Mouse (Mus musculus): ENCODE data around the gene Them7. TPM values are rescaled to one million over a fixed set of nuclear protein-coding genes. Genes with fewer than 3 reads are reported as not detected.
A peak's percentile ranks its signal among the peaks of the same experiment; 100 is the strongest.

Them7 gene
- total RNA-seq (2014; rRNA removed) (12.8 and 21.8 TPM in 2 replicates), polyA plus RNA-seq (2012; rRNA removed) (45.9 and 49.8 TPM in 2 replicates)

DNA sequence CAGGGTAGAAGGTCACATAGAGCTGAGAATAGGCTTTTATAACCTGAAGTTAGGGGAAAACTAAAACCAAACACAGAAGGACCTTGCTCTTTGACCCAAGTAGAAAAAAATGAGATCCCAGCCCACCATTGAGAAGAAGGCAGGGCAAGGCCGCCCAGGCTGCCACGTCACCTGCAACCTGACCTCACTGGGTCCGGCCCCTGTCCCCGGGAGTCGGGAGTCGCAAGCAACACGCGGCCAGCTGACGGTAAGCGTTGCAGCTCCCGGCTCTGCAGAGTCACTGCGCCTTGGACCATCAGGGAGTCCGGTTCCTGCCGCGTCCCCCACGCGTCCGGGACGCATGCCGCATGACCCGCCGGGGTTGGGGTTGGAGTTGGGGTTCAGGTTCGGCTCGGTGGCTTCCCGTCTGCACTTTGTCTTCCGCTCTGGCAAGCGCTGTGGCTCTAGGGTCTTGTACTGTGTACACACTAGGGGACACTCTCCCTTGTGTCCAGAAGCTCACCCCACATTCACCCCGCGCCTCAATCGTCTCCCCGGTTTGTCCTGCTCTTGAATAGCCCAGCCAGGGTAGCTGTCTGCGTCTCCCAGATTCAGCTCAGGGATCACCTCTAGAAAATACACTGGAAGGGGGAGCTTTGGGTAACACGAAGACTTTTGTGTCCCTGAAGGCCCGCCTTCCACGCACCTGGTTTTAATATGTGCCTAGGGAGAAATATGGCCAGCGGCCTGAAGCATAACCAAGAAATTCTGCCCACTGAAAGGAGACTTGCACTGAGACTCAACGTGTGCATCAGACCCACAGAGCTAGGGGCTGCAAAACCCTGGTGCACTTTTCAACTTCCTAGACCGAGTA lies at the start of gene Them7:
Them7 (plus strand) TSS at position 187 of the 853 bp plus-strand sequence.
- no peaks in the 10 kb centered on the region for H3K36me3 ChIP-seq (ENCODE audit: control insufficient read depth, insufficient read depth, low read length)
- peak within 1 kb of the TSS; percentile 59 for H3K4me3 ChIP-seq (ENCODE audit: insufficient read depth, low read depth, low read length)
- peak within 1 kb of the TSS; percentile 73 for H3K9ac ChIP-seq (ENCODE audit: low read depth, low read length)
- 4% methylated on average over 38 of the region's 38 CpGs for WGBS
- peaks cover 7% of the 10 kb centered on the region for H3K4me1 ChIP-seq (ENCODE audit: control insufficient read depth, insufficient read depth, low read length)
- H3K27ac ChIP-seq (replicated peaks; ENCODE audit: insufficient read depth, low read depth, low read length) = peak within 1 kb of the TSS; percentile 96
- peak; percentile 87 for TF ChIP-seq POLR2A (IDR thresholded peaks at IDR 0.05; ENCODE audit: extremely low read depth, insufficient read depth, low read length)
- no peak for TF ChIP-seq CTCF (IDR thresholded peaks at IDR 0.05; ENCODE audit: low read depth, low read length)
- no peaks in the 10 kb centered on the region for H3K79me2 ChIP-seq (ENCODE audit: control insufficient read depth, insufficient read depth, low read length)
- peak; percentile 96 for DNase-seq (ENCODE audit: extremely low read depth, low read depth, low spot score)
- H3K27me3 ChIP-seq (ENCODE audit: control insufficient read depth, insufficient read depth, low read length) = no peaks in the 10 kb centered on the region

- Histone ChIP-seq H3K27ac (replicated peaks; ENCODE audit: insufficient read depth, low read depth, low read length) (no peak overlapping the region), H3K27me3 (ENCODE audit: control insufficient read depth, insufficient read depth, low read length) (no peaks in the 10 kb centered on the region), H3K79me2 (ENCODE audit: control insufficient read depth, insufficient read depth, low read length) (no peaks in the 10 kb centered on the region), H3K4me3 (ENCODE audit: insufficient read depth, low read depth, low read length) (no peak overlapping the region), H3K9ac (ENCODE audit: low read depth, low read length) (no peak overlapping the region), H3K4me1 (ENCODE audit: control insufficient read depth, insufficient read depth, low read length) (no peaks in the 10 kb centered on the region), H3K36me3 (ENCODE audit: control insufficient read depth, insufficient read depth, low read length) (no peaks in the 10 kb centered on the region)
- TF ChIP-seq POLR2A (IDR thresholded peaks at IDR 0.05; ENCODE audit: extremely low read depth, insufficient read depth, low read length) (no peak), CTCF (IDR thresholded peaks at IDR 0.05; ENCODE audit: low read depth, low read length) (no peak)
- no peak for DNase-seq (ENCODE audit: extremely low read depth, low read depth, low spot score)
- 87% methylated on average over 12 of the region's 12 CpGs for WGBS
Measured at GRCm38 (mm10) chr2:105178871-105179270, 45.2 kb upstream of the Them7 start.

GRCm38 (mm10) chr2:105182501-105182900 lies 41.6 kb upstream of the Them7 start:
- Histone ChIP-seq H3K27me3 (ENCODE audit: control insufficient read depth, insufficient read depth, low read length) (no peaks in the 10 kb centered on the region), H3K27ac (replicated peaks; ENCODE audit: insufficient read depth, low read depth, low read length) (no peak overlapping the region), H3K36me3 (ENCODE audit: control insufficient read depth, insufficient read depth, low read length) (no peaks in the 10 kb centered on the region), H3K79me2 (ENCODE audit: control insufficient read depth, insufficient read depth, low read length) (no peaks in the 10 kb centered on the region), H3K9ac (ENCODE audit: low read depth, low read length) (no peak overlapping the region), H3K4me3 (ENCODE audit: insufficient read depth, low read depth, low read length) (no peak overlapping the region), H3K4me1 (ENCODE audit: control insufficient read depth, insufficient read depth, low read length) (no peaks in the 10 kb centered on the region)
- TF ChIP-seq CTCF (IDR thresholded peaks at IDR 0.05; ENCODE audit: low read depth, low read length) = no peak
- TF ChIP-seq POLR2A (IDR thresholded peaks at IDR 0.05; ENCODE audit: extremely low read depth, insufficient read depth, low read length) = no peak
- no peak for DNase-seq (ENCODE audit: extremely low read depth, low read depth, low spot score)
- WGBS = 46% methylated on average over 6 of the region's 6 CpGs

GRCm38 (mm10) chr2:105185140-105185539 lies 39.0 kb upstream of the Them7 start:
- no peak for DNase-seq (ENCODE audit: extremely low read depth, low read depth, low spot score)
- TF ChIP-seq POLR2A (IDR thresholded peaks at IDR 0.05; ENCODE audit: extremely low read depth, insufficient read depth, low read length) (no peak), CTCF (IDR thresholded peaks at IDR 0.05; ENCODE audit: low read depth, low read length) (no peak)
- Histone ChIP-seq H3K4me3 (ENCODE audit: insufficient read depth, low read depth, low read length) (no peak overlapping the region), H3K36me3 (ENCODE audit: control insufficient read depth, insufficient read depth, low read length) (no peaks in the 10 kb centered on the region), H3K27ac (replicated peaks; ENCODE audit: insufficient read depth, low read depth, low read length) (no peak overlapping the region), H3K27me3 (ENCODE audit: control insufficient read depth, insufficient read depth, low read length) (no peaks in the 10 kb centered on the region), H3K9ac (ENCODE audit: low read depth, low read length) (no peak overlapping the region), H3K4me1 (ENCODE audit: control insufficient read depth, insufficient read depth, low read length) (no peaks in the 10 kb centered on the region), H3K79me2 (ENCODE audit: control insufficient read depth, insufficient read depth, low read length) (no peaks in the 10 kb centered on the region)
- WGBS = 80% methylated on average over 3 of the region's 3 CpGs

DNA sequence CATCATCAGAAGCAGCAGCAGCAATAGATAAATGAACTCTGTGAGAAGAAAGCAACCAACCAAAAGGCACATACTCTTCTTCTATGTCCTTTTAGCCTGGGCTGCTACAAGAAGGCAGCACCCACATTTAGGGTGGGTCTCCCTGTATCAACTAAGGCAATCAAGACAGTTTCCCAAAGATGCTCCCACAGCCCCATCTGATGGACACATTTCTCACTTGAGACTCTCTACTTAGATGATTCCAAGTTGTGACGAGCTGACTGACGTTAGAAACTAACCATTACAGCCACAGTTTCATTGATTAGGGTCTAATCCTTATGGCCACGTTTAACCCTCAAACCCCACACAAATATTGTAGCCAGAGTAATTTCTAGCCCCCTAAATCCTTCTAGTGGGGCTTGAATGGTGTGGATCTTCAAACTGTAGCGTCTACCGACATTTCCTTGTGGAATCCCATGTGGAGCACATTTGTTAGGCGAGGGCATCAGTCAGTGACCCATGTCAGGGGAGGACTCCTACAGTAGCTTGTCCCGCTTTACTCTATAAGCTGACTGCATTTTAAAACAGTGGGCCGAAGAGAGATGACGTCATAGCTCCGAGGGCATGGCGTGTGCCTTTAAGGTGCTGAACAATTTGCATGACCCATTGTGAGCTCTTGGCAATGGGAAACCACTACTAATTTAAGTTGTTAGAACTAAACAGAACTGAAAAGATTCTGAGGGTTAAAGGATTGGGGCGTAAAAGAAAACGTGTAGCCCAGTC lies 38.2 kb upstream of the Them7 start:
- no peaks in the 10 kb centered on the region for H3K27me3 ChIP-seq (ENCODE audit: control insufficient read depth, insufficient read depth, low read length)
- WGBS = 79% methylated on average over 13 of the region's 13 CpGs
- no peak for TF ChIP-seq POLR2A (IDR thresholded peaks at IDR 0.05; ENCODE audit: extremely low read depth, insufficient read depth, low read length)
- H3K79me2 ChIP-seq (ENCODE audit: control insufficient read depth, insufficient read depth, low read length) = no peaks in the 10 kb centered on the region
- H3K27ac ChIP-seq (replicated peaks; ENCODE audit: insufficient read depth, low read depth, low read length) = no peak overlapping the region
- no peaks in the 10 kb centered on the region for H3K36me3 ChIP-seq (ENCODE audit: control insufficient read depth, insufficient read depth, low read length)
- no peaks in the 10 kb centered on the region for H3K4me1 ChIP-seq (ENCODE audit: control insufficient read depth, insufficient read depth, low read length)
- no peak overlapping the region for H3K4me3 ChIP-seq (ENCODE audit: insufficient read depth, low read depth, low read length)
- DNase-seq (ENCODE audit: extremely low read depth, low read depth, low spot score) = no peak
- no peak overlapping the region for H3K9ac ChIP-seq (ENCODE audit: low read depth, low read length)

Data from liver, adult 2 months (tissue).